Mouse (Mus musculus) right cerebral cortex, postnatal 36 days (tissue): Measurements from ENCODE around the gene Scamp2.

Experiments
- DNase-seq, 2 experiments: peaks; one replicate each; pipeline ENCODE4 v3.0.0; 2022; ENCODE audit warnings: low spot score in 2 of 2, mixed read lengths in 1 of 2

Gene Scamp2

GRCm38 (mm10) chr9:57560861-57561710 is at the start of gene Scamp2:
Scamp2 (plus strand) TSS chr9:57560943.
- DNase-seq, result peak; percentile 89 to 90

GRCm38 (mm10) chr9:57517113-57517512 is 43.6 kb upstream of the Scamp2 start:
- DNase-seq, result no peak

DNA sequence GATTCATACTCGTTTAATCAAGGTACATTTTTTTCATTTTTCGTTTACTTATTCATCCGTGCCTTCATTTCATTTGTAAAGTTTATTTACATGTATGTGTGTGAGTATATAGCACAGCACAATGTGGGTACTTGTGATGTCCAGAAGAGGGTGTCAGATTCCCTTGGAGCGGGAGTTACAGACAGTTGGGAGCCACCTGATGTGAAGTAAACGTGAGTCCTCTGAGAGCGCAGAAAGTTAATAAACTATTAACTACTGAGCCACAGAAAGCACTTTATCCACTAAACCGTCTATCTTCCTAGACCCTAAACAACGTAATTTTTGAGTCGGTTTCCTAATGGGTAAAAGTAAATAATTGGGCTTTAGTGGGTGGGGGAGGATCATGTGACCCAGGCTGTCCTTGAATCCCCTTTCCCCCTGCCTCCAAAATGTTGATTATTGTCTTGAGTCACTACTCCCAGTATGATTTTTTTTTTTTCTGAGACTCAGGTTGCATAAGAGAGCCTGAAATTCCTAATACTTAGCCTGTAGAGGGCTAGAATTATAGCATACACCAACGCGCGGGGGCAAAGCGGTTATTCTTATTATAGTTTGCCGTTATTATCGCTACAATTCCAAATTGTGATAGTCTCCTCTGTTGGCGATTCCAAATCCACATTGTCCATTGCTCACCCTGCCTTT is 40.2 kb upstream of the Scamp2 start:
- no peak for DNase-seq

- peak; percentile 91 to 93 for DNase-seq
Measured at GRCm38 (mm10) chr9:57521056-57521911, 39.5 kb upstream of the Scamp2 start, which contains the start of gene Cox5a. Cox5a (plus strand) TSS chr9:57521274.

DNA sequence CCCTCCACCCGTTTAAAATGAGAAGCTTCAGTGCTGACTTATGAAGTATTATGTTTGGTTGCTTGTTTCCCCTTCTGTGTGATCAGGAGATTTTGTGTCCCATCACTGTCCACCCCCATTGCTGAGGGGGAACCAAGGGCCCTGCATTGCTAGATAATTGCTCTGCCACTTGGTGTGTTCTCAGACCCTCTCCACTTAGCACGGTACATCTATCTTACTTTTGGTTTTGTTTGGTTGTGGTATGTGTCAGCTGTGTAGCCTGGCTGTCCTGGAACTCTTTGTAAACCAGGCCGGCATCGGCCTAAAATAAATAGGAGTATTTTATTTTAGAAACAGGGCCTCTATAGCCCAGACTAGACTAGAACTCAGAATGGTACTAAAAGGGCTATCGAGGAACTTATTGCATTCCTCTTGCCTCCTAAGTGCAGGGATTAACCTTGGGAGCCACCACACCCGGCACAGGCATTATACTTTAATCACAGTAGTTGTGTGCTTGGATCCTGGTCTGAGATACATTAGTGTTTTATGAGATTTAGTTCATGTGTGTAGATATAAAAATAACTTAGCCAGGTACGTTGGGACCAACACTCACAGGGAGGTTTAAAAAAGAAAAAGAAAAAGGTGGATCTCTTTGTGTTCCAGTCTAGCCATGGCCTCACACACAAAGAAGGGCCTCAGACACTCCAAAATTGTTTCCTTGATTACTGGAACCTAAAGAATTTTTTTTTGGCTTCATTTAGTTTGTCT is 38.5 kb upstream of the Scamp2 start:
- no peak for DNase-seq

DNA sequence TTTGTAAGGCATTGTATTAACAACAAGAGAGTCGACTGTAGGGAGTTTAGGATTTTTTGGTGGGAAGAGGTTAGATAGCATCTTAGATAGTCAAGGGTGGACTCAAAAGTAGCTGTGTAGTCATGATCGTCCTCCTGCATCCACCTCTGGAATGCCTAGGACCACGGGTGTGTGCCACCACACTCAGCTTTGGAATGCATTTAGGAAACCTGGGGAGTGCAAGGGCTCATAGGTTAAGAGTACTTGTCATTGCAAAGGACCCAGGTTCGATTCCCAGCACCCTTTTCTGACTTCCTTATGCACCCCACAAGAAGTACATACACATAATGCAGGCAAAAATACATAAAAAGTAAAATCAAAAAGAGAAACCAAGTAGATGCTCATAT is 37.9 kb upstream of the Scamp2 start:
- DNase-seq, result no peak

DNA sequence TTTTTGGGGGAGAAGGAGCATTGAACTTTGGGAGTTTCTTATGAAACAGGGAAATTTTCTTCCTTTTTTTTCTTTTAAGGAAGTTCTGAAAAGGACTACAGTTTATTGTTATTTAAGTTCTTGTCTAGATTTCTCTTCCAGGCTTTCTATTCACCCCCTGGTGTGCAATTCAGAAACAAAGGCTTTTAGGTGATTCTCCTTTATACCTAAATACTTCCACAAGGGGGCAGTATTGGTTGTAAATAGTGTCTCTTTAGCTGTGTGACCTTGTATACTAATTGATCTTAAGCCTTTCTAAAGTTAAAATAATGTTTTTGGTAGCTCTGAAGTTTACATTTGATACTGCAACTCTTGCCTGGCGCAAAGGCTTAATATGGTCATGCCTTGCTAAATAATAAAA is 37.0 kb upstream of the Scamp2 start:
- no peak for DNase-seq

GRCm38 (mm10) chr9:57524439-57524838 is 36.3 kb upstream of the Scamp2 start:
- no peak for DNase-seq

DNA sequence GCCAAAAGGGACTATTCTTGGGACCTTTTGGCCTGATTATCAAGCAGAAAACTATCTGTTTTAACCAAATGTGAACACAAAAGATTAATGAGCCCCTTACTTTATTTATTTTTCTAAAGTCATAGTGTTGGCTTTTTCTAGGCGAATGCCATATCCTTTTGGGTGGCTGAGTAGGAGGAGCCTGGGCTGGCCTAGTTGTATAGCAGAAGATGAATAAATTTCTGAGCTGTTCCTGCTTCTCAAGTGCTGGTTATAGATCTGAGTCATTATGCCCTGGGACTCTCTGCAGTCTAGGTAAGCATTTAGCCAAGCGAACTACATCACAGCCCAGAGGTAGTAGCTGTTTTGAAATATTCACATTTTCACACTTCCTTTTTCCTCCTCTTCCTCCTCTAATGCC is 35.2 kb upstream of the Scamp2 start:
- DNase-seq, result no peak

GRCm38 (mm10) chr9:57526435-57526834 is 34.3 kb upstream of the Scamp2 start:
- DNase-seq, result no peak

GRCm38 (mm10) chr9:57531946-57532345 is 28.8 kb upstream of the Scamp2 start:
- no peak for DNase-seq

- DNase-seq, result no peak
Measured at GRCm38 (mm10) chr9:57536362-57536761, 24.4 kb upstream of the Scamp2 start.

DNA sequence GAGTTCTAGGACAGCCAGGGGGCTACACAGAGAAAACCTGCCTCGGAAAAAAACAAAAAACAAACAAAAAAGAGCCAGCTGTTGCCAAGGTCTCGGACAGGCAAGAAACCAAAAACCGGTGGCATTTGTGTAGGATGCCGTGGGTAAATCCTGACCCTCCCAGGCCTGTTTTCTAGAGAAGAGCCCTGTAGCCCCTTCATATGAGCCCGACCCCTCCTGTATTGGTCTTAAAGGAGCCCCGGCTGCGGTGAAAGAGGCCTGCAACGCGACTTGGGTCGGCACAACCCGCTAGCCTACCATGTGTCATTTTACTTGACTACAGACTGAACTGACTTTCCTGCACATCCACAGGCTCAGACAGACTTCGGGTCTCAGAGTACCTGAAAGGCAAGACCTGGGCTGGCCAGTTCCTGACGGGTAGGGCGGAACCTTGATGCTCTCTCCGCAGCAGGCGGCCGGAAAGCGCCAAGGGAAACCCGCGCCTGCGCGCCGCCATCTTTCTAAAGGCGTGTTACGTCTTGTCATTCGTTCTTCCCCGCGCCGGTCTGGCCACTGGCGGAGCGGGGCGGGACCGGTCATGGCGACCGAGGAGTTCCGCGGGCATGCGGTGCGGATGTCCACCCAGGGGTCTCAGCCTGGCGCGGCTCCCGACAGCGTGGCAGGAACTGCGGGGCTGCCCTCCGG is 23.6 kb upstream of the Scamp2 start, which contains the start of gene Fam219b:
TSS of gene Fam219b (plus strand) at position 485 of the 684 bp plus-strand sequence.
- peak; percentile 88 to 92 for DNase-seq

- DNase-seq, result no peak
Measured at GRCm38 (mm10) chr9:57537728-57538181, 23.0 kb upstream of the Scamp2 start.

DNA sequence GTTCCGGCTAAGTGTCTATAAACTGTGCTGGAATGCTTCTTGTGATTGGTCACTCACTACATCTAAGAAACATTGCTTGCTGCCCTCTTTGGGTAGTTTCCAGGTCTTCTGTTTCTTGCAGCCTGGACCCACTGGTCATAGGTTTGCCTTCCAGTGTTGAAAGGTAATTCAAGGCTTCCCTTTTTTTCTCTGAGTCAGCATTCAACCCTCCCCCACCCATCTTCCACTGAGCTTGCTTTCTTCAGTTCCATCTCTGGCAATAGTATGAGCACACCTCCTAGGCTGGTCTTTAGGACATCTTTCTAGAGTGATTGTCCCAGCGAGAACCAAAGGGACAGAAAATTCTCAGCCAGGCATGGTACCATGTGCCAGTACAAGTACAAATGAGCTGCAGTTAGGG is 21.2 kb upstream of the Scamp2 start:
- DNase-seq, result no peak

DNA sequence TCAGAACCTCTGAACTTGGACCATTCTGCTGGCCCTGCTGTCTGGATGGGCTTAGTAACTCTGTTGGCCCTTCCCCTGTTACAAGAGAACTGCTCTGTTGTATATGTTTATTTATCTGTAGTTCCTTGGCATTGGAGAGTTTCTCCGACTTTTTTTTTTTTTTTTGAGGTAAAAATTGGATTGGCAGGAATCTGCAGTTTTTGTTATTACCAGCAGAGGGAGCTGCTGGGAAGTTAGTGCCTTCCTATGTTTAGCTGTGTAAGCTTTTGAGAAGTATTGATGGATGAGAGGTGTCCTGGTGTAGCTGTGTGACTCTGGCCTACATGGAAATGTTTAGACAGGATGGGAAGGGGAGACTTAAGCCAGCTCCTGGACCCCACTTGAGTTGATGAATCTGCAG is 19.4 kb upstream of the Scamp2 start:
- no peak for DNase-seq

DNA sequence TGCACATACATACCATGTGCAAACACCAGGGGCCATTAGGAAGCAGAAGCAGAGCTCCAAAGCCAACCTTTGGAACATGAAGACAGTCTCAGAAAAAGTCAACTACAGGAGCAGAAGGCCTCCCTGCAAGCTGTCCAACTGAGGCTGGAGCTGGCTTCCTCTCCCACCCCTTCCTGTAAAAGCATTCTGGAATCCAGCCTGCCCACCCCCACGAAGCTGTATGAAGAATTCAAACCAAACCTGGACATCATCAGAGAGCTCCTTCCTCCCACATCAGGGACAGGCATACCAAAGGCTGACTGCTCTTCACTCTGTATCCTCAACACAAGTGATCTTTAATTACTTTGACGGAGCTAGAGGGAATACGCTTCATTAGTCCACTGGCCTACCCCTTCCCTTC is 16.8 kb upstream of the Scamp2 start:
- no peak for DNase-seq

DNA sequence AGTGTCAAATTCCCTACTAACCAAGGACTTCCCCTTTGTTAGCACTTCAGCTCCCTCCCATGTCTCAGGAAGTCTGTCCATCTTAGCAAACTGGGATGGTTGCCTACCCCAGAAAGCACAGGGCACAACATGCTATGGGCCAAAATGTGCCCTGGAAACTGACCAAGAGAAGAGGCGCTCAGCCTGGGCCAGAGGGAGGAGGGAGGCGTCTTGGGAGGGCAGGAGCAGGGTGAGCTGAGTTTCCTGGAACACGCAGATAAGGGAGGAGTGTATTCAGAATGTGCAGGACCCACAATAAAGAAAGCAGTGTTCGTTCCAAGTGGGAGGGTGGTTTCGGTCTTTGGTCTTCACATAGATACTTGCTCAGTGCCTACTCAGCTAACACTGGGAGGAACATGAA is 13.5 kb upstream of the Scamp2 start:
- no peak for DNase-seq

DNA sequence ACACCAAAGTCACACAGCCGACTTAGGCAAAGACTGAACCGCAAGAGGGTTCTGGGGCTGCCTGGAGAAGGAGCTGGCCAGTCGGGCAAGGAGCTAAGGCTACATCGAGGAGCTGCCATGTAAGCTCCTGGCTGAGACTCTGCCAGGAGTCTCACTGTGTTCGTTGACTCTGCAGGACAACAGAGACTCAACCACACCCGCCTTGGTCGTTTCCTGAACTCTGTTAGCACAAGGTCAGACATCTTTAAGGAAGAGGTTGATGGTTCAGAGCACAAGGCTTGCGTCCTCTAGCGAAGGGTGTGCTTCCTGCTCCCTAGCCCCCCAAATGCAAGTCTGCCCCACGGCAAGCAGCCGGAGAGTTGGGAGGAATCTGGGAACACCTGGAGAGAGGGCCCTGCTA is 12.9 kb upstream of the Scamp2 start:
- no peak for DNase-seq

DNA sequence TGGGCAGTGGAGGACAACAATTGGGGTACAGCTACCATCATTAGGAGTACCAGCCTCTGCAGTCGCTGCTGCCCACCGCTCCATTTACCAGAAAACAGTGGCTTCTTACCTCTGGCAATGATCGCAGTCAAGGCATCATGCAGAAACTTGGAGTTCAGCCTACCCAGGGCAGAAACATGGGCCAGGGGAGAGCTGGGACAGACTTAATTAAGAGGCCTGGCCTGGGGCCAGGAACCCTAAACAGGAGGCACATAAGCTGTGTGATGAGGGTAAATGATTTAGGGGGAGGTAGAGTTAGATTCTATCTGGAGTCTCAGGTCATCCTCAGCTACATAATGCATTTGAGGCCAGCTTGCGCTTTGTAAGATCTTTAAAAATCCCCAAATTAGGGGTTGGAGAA is 11.6 kb upstream of the Scamp2 start:
- DNase-seq, result no peak
